Mouse (Mus musculus) urinary bladder, postnatal 14 days (tissue): ENCODE measurements around the gene Ugt3a1.
"Not testable (repeated sequence)": the region's sequence is repeated elsewhere in the genome, so short reads cannot be mapped to it uniquely, and the experiment has no call there.

Source experiments
- DNase-seq: peaks from one replicate; pipeline ENCODE4 v3.0.0; 2021; ENCODE audit warnings: low spot score

Ugt3a1 gene

GRCm38 (mm10) chr15:9276838-9277295 is at the start of gene Ugt3a1:
Gene Ugt3a1, plus strand, starts transcription at chr15:9276888.
- no peak for DNase-seq

GRCm38 (mm10) chr15:9230917-9231316 is 45.8 kb upstream of the Ugt3a1 start:
- DNase-seq: not testable (repeated sequence)

GRCm38 (mm10) chr15:9246345-9246744 is 30.3 kb upstream of the Ugt3a1 start:
- DNase-seq: no peak

- DNase-seq: no peak
Measured at GRCm38 (mm10) chr15:9252891-9253290, 23.8 kb upstream of the Ugt3a1 start.

GRCm38 (mm10) chr15:9260621-9261020 is 16.1 kb upstream of the Ugt3a1 start:
- DNase-seq: no peak

GRCm38 (mm10) chr15:9271876-9272275 is 4.8 kb upstream of the Ugt3a1 start:
- DNase-seq: no peak

- DNase-seq: no peak
Measured at GRCm38 (mm10) chr15:9279026-9279425, 2.3 kb downstream of the Ugt3a1 start.

- no peak for DNase-seq
Measured at GRCm38 (mm10) chr15:9279596-9279995, 2.9 kb downstream of the Ugt3a1 start.

GRCm38 (mm10) chr15:9283165-9283564 is 6.5 kb downstream of the Ugt3a1 start:
- no peak for DNase-seq

- no peak for DNase-seq
Measured at GRCm38 (mm10) chr15:9289660-9290059, 13.0 kb downstream of the Ugt3a1 start.

GRCm38 (mm10) chr15:9305978-9306692 is 29.4 kb downstream of the Ugt3a1 start:
- no peak for DNase-seq

- DNase-seq: no peak
Measured at GRCm38 (mm10) chr15:9334596-9334995, 57.9 kb downstream of the Ugt3a1 start.

GRCm38 (mm10) chr15:9335341-9335740 is 58.7 kb downstream of the Ugt3a1 start, which contains the start of gene Ugt3a2:
Gene Ugt3a2, plus strand, starts transcription at chr15:9335550.
- no peak for DNase-seq

- DNase-seq: no peak
Measured at GRCm38 (mm10) chr15:9336616-9337015, 59.9 kb downstream of the Ugt3a1 start.

GRCm38 (mm10) chr15:9337021-9337420 is 60.3 kb downstream of the Ugt3a1 start:
- DNase-seq: no peak

- no peak for DNase-seq
Measured at GRCm38 (mm10) chr15:9348739-9349138, 72.1 kb downstream of the Ugt3a1 start.

- no peak for DNase-seq
Measured at GRCm38 (mm10) chr15:9362801-9363200, 86.1 kb downstream of the Ugt3a1 start.
